Mouse (Mus musculus) liver, adult 2 months (tissue): ENCODE measurements around the gene Arhgap42.

ENCODE experiments used
- CTCF ChIP-seq: fragments of 200-500 bp; IDR thresholded peaks from 2 replicates; pipeline ENCODE4 v1.5.1; 2011; ENCODE audit warnings: low read depth, low read length, control low read depth
- POLR2A ChIP-seq: fragments of 200-500 bp; IDR thresholded peaks from 2 replicates; pipeline ENCODE4 v1.6.1; 2011; ENCODE audit warnings: low read length, control low read depth; ENCODE audit not compliant: insufficient read depth; ENCODE audit errors: extremely low read depth

- TF ChIP-seq POLR2A (no peak), CTCF (no peak)
Observed at GRCm38 (mm10) chr9:9113847-9114246, 125.1 kb downstream of the Arhgap42 start.
